Mouse (Mus musculus) monocyte, adult 5-6 weeks (primary cell): Measurements from ENCODE around the gene Gm20850. TPM values are rescaled to one million over a fixed set of nuclear protein-coding genes. Genes with fewer than 3 reads are reported as not detected.
"Not testable (repeated sequence)": the region's sequence is repeated elsewhere in the genome, so short reads cannot be mapped to it uniquely, and the experiment has no call there.

ENCODE experiments used
- ATAC-seq: fragments of 153-309, 156-312 bp; replicated peaks from 2 replicates; pipeline ENCODE4 v1.8.0; 2017; ENCODE audit warnings: mild to moderate bottlenecking; ENCODE audit not compliant: low TSS enrichment, insufficient number of reproducible peaks, severe bottlenecking, poor library complexity, low FRiP score
- total RNA-seq: library from RNA; stranded (forward); fragments of 200-1000, 200-491, 200-594 nt; gene quantifications from 3 replicates; pipeline ENCODE4 v1.2.3, GENCODE M21; 2017

Gm20850 gene
- total RNA-seq, result not detected in 3 replicates

GRCm38 (mm10) chrY:75715022-75715421 is at the start of gene Gm20850:
Gene Gm20850, plus strand, starts transcription at chrY:75715322.
- not testable (repeated sequence) for ATAC-seq
